Mouse (Mus musculus) layer of hippocampus, adult 9-11 months (tissue): Measurements from ENCODE around the gene Sgsh.
A peak's percentile ranks its signal among the peaks of the same experiment; 100 is the strongest.

Experiments used
- DNase-seq: peaks from one replicate; pipeline ENCODE4 v3.0.0; 2022

Gene Sgsh

GRCm38 (mm10) chr11:119375425-119375824 is 20.1 kb upstream of the Sgsh start:
- no peak for DNase-seq

GRCm38 (mm10) chr11:119363534-119364145 is 8.3 kb upstream of the Sgsh start:
- DNase-seq: peak; percentile 31

- no peak for DNase-seq
Observed at GRCm38 (mm10) chr11:119362769-119363533, 7.6 kb upstream of the Sgsh start.

- DNase-seq: no peak
Observed at GRCm38 (mm10) chr11:119359089-119359488, 3.8 kb upstream of the Sgsh start.

- DNase-seq: peak; percentile 69
Observed at GRCm38 (mm10) chr11:119354798-119355442, 416 bp downstream of the Sgsh start.

GRCm38 (mm10) chr11:119353946-119354345 is 1.4 kb downstream of the Sgsh start:
- no peak for DNase-seq

- DNase-seq: no peak
Observed at GRCm38 (mm10) chr11:119352113-119352512, 3.2 kb downstream of the Sgsh start.

- DNase-seq: no peak
Observed at GRCm38 (mm10) chr11:119347125-119347524, 8.2 kb downstream of the Sgsh start.

- DNase-seq: no peak
Observed at GRCm38 (mm10) chr11:119344865-119345264, 10.5 kb downstream of the Sgsh start.

- no peak for DNase-seq
Observed at GRCm38 (mm10) chr11:119344178-119344577, 11.2 kb downstream of the Sgsh start.

- DNase-seq: peak; percentile 61
Observed at GRCm38 (mm10) chr11:119339637-119340036, 15.7 kb downstream of the Sgsh start.

- no peak for DNase-seq
Observed at GRCm38 (mm10) chr11:119339179-119339578, 16.2 kb downstream of the Sgsh start.

GRCm38 (mm10) chr11:119338271-119339059 is 16.9 kb downstream of the Sgsh start:
- no peak for DNase-seq

- no peak for DNase-seq
Observed at GRCm38 (mm10) chr11:119331970-119332369, 23.4 kb downstream of the Sgsh start.

GRCm38 (mm10) chr11:119330592-119330991 is 24.7 kb downstream of the Sgsh start:
- no peak for DNase-seq

GRCm38 (mm10) chr11:119325068-119325467 is 30.3 kb downstream of the Sgsh start:
- DNase-seq: no peak

- DNase-seq: no peak
Observed at GRCm38 (mm10) chr11:119322521-119322920, 32.8 kb downstream of the Sgsh start.

GRCm38 (mm10) chr11:119316720-119317119 is 38.6 kb downstream of the Sgsh start:
- DNase-seq: no peak

- no peak for DNase-seq
Observed at GRCm38 (mm10) chr11:119314252-119314936, 40.9 kb downstream of the Sgsh start.

- DNase-seq: no peak
Observed at GRCm38 (mm10) chr11:119310621-119311020, 44.7 kb downstream of the Sgsh start.

GRCm38 (mm10) chr11:119307916-119308315 is 47.4 kb downstream of the Sgsh start:
- DNase-seq: no peak

GRCm38 (mm10) chr11:119307658-119307867 is 47.8 kb downstream of the Sgsh start, which contains the start of gene Card14:
Gene Card14, plus strand, starts transcription at chr11:119307768.
- no peak for DNase-seq
